Mouse (Mus musculus): ENCODE measurements around the gene Nkx6-1. TPM values are rescaled to one million over a fixed set of nuclear protein-coding genes. Genes with fewer than 3 reads are reported as not detected.

Gene Nkx6-1
- polyA plus RNA-seq, 1 experiment, result not detected

DNA sequence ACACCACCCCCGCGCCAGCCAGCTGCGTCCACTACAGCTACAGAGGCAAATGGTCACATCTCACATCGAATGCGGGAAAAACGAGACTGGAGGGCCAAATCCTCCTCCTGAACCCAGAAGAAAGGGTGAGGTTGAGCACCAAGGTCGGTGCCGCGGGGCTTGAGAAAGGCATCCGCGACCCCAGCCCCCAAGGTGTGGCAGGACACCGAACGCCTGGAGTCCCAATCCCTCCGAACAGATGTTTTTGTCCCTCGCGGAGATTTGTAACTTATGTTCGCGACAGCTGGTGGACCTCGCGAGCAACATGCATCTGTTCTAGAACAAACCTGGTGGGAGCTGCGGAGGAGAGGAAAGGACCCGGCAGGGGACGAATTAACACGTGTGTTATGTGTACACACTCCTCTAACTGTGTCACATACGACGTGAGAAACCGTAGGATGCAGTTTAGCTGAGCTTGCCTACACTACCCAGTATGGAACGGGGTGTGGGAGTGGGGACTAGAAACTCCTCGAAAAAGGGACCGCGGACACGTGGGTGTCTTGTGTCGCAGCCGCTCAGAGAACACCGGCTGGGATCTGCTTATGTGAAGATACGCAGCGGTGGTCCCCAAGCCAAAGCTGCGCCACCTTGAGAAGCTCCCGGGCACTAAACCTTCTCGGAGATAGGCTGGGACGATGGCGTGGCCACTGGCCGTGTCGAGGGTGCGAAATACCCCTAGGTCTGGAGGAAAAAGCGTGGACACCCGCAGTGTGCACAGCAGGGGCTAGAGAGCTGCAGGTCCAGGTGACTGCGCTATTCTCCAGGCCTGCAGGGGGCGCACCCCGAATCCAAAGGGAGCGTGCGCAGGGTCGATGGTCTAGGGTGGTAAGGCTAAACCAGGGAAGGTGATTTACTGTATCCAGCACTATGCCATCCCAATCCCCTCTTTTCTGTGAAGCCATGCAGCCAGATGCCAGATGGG, 16.8 kb downstream of the Nkx6-1 start:
- no peaks in the 10 kb centered on the region for H3K79me2 ChIP-seq (ENCODE audit: control insufficient read depth, insufficient read depth)
- no peak overlapping the region for H3K4me2 ChIP-seq (ENCODE audit: low read depth)
- peaks cover 5% of the 10 kb centered on the region for H3K27me3 ChIP-seq (ENCODE audit: control insufficient read depth, insufficient read depth, insufficient read length)
- no peaks in the 10 kb centered on the region for H3K36me3 ChIP-seq (ENCODE audit: control insufficient read depth, insufficient read depth)
- no peak for TF ChIP-seq MYOD1 (IDR thresholded peaks at IDR 0.05; ENCODE audit: control insufficient read depth in 1 of 3, insufficient read length in 2 of 3, low read depth in 2 of 3)
- TF ChIP-seq MYOG (IDR thresholded peaks at IDR 0.05; ENCODE audit: control insufficient read depth in 1 of 3, insufficient read depth in 1 of 3, insufficient read length in 2 of 3, low read depth in 2 of 3), result no peak
- no peak for TF ChIP-seq USF1 (IDR thresholded peaks at IDR 0.05; ENCODE audit: low read depth)
- TF ChIP-seq POLR2AphosphoS2 (IDR thresholded peaks at IDR 0.05; ENCODE audit: insufficient read length, low read depth), result no peak
- no peak for TF ChIP-seq TCF12 (IDR thresholded peaks at IDR 0.05; ENCODE audit: insufficient read depth, poor library complexity, severe bottlenecking)
- TF ChIP-seq POLR2A (IDR thresholded peaks at IDR 0.05; ENCODE audit: insufficient read length, low read depth), result no peak
- no peak for TF ChIP-seq REST (IDR thresholded peaks at IDR 0.05; ENCODE audit: insufficient read depth, insufficient read length)
- no peak for TF ChIP-seq CEBPB (IDR thresholded peaks at IDR 0.05; ENCODE audit: insufficient read depth, poor library complexity, severe bottlenecking)
- no peak for TF ChIP-seq SRF (IDR thresholded peaks at IDR 0.05; ENCODE audit: control insufficient read depth, insufficient read length, low read depth)
- no peak for TF ChIP-seq E2F4 (IDR thresholded peaks at IDR 0.05; ENCODE audit: insufficient read depth)
- TF ChIP-seq TCF3 (IDR thresholded peaks at IDR 0.05; ENCODE audit: insufficient read length, low read depth), result no peak
- H3ac ChIP-seq (ENCODE audit: control insufficient read depth, insufficient read length), result no peak overlapping the region
- no peak overlapping the region for H3K4me3 ChIP-seq

DNA sequence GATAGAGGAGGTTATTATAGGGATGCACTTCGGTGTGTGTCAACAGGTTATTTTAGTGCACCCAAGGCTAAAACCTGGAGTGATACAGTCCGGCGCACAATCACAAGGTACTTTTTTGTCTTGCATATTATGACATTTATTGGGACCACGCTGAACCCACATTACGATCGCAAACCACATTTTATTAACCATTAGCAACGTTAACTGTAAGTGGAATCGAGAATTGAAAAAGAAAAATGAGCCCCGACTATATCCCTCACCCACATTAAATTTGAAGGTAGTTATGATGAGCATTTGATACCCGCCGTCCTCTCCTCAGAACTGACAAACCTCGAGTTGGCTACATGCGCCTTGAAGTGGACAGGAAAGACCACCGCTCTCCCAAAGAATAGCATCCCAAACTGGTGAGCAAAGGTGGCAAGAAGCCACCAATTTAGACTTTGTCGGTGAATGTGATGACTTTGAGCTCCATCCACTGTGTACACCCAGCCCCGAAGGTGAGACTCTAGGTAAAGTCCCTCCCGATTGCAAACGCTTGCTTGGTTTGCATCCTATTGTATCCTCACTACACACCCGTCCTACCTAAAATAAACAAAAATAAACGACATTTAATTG, 17.7 kb downstream of the Nkx6-1 start:
- Histone ChIP-seq H3ac (ENCODE audit: control insufficient read depth, insufficient read length) (no peak overlapping the region), H3K4me3 (no peak overlapping the region), H3K79me2 (ENCODE audit: control insufficient read depth, insufficient read depth) (no peaks in the 10 kb centered on the region), H3K27me3 (ENCODE audit: control insufficient read depth, insufficient read depth, insufficient read length) (peaks cover 6% of the 10 kb centered on the region), H3K4me2 (ENCODE audit: low read depth) (no peak overlapping the region), H3K36me3 (ENCODE audit: control insufficient read depth, insufficient read depth) (no peaks in the 10 kb centered on the region)
- no peak for TF ChIP-seq SRF (IDR thresholded peaks at IDR 0.05; ENCODE audit: control insufficient read depth, insufficient read length, low read depth)

DNA sequence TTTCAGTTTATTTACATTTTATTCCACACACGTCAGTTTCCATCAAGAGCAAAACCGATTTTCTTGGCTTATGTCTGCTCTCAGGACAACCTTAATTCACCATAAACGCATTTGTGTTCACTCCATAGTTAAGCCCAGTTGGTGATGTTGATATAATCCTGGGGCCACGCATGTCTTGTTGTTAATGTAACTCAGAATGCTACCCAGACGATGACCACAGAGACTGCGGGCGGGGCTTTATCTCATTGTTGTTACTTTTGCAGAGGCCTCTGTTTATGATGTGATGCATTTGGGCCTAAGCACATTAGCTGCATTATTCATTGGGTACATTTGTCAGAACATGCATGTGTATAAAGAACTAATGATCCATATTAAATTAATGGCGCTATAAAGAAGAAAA, 19.7 kb downstream of the Nkx6-1 start:
- Histone ChIP-seq H3K36me3 (ENCODE audit: control insufficient read depth, insufficient read depth) (no peaks in the 10 kb centered on the region), H3K4me3 (no peak overlapping the region), H3K79me2 (ENCODE audit: control insufficient read depth, insufficient read depth) (no peaks in the 10 kb centered on the region), H3ac (ENCODE audit: control insufficient read depth, insufficient read length) (no peak overlapping the region), H3K27me3 (ENCODE audit: control insufficient read depth, insufficient read depth, insufficient read length) (peaks cover 9% of the 10 kb centered on the region), H3K4me2 (ENCODE audit: low read depth) (no peak overlapping the region)
- TF ChIP-seq CEBPB (IDR thresholded peaks at IDR 0.05; ENCODE audit: insufficient read depth, poor library complexity, severe bottlenecking) (no peak), MYOD1 (IDR thresholded peaks at IDR 0.05; ENCODE audit: control insufficient read depth in 1 of 3, insufficient read length in 2 of 3, low read depth in 2 of 3) (no peak), POLR2A (IDR thresholded peaks at IDR 0.05; ENCODE audit: insufficient read length, low read depth) (no peak), E2F4 (IDR thresholded peaks at IDR 0.05; ENCODE audit: insufficient read depth) (no peak), SRF (IDR thresholded peaks at IDR 0.05; ENCODE audit: control insufficient read depth, insufficient read length, low read depth) (no peak), TCF3 (IDR thresholded peaks at IDR 0.05; ENCODE audit: insufficient read length, low read depth) (no peak), MYOG (IDR thresholded peaks at IDR 0.05; ENCODE audit: control insufficient read depth in 1 of 3, insufficient read depth in 1 of 3, insufficient read length in 2 of 3, low read depth in 2 of 3) (no peak), REST (IDR thresholded peaks at IDR 0.05; ENCODE audit: insufficient read depth, insufficient read length) (no peak), POLR2AphosphoS2 (IDR thresholded peaks at IDR 0.05; ENCODE audit: insufficient read length, low read depth) (no peak), USF1 (IDR thresholded peaks at IDR 0.05; ENCODE audit: low read depth) (no peak), TCF12 (IDR thresholded peaks at IDR 0.05; ENCODE audit: insufficient read depth, poor library complexity, severe bottlenecking) (no peak), MAX (IDR thresholded peaks at IDR 0.05; ENCODE audit: low read depth) (no peak)

DNA sequence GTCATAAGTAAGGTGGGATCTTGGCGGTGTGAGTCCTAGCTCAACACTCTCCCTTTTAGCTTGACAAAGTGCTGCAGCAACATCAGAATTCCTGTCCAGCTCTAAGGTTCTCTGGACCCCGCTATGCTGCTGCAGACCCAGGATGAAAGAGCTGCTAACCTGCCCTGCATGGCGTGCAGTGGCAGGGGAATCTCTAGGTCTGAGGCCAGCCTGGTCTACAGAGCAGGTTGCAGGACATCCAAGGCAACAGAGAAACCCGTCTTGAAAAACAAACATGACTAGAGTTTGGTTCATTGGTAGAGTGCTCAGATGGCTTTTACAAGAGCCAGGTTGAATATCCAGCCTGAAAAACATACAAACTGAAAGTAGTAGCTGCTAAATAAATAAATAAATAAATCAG, 26.7 kb downstream of the Nkx6-1 start:
- Histone ChIP-seq H3K27me3 (ENCODE audit: control insufficient read depth, insufficient read depth, insufficient read length) (peaks cover 4% of the 10 kb centered on the region), H3ac (ENCODE audit: control insufficient read depth, insufficient read length) (no peak overlapping the region), H3K4me2 (ENCODE audit: low read depth) (no peak overlapping the region), H3K4me3 (no peak overlapping the region), H3K36me3 (ENCODE audit: control insufficient read depth, insufficient read depth) (no peaks in the 10 kb centered on the region), H3K79me2 (ENCODE audit: control insufficient read depth, insufficient read depth) (no peaks in the 10 kb centered on the region)
- TF ChIP-seq TCF3 (IDR thresholded peaks at IDR 0.05; ENCODE audit: insufficient read length, low read depth), result no peak
- TF ChIP-seq MYOG (IDR thresholded peaks at IDR 0.05; ENCODE audit: control insufficient read depth in 1 of 3, insufficient read depth in 1 of 3, insufficient read length in 2 of 3, low read depth in 2 of 3), result no peak
- no peak for TF ChIP-seq REST (IDR thresholded peaks at IDR 0.05; ENCODE audit: insufficient read depth, insufficient read length)
- no peak for TF ChIP-seq MYOD1 (IDR thresholded peaks at IDR 0.05; ENCODE audit: control insufficient read depth in 1 of 3, insufficient read length in 2 of 3, low read depth in 2 of 3)
- TF ChIP-seq MAX (IDR thresholded peaks at IDR 0.05; ENCODE audit: low read depth), result no peak
- TF ChIP-seq SRF (IDR thresholded peaks at IDR 0.05; ENCODE audit: control insufficient read depth, insufficient read length, low read depth), result no peak
- no peak for TF ChIP-seq E2F4 (IDR thresholded peaks at IDR 0.05; ENCODE audit: insufficient read depth)
- TF ChIP-seq CEBPB (IDR thresholded peaks at IDR 0.05; ENCODE audit: insufficient read depth, poor library complexity, severe bottlenecking), result no peak
- TF ChIP-seq USF1 (IDR thresholded peaks at IDR 0.05; ENCODE audit: low read depth), result no peak
- no peak for TF ChIP-seq POLR2A (IDR thresholded peaks at IDR 0.05; ENCODE audit: insufficient read length, low read depth)
- no peak for TF ChIP-seq POLR2AphosphoS2 (IDR thresholded peaks at IDR 0.05; ENCODE audit: insufficient read length, low read depth)
- TF ChIP-seq TCF12 (IDR thresholded peaks at IDR 0.05; ENCODE audit: insufficient read depth, poor library complexity, severe bottlenecking), result no peak

Other genes with a start within 250 kb of the Nkx6-1 start
- not detected for gene Cds1, start 100.1 kb upstream of the Nkx6-1 start, polyA plus RNA-seq (2012; fragmentation: generic; extraction: Trizol)